Mouse (Mus musculus) midbrain, embryonic 15.5 days (tissue): ENCODE measurements around the gene Ryr1. TPM values are rescaled to one million over a fixed set of nuclear protein-coding genes. Genes with fewer than 3 reads are reported as not detected.
"Not testable (repeated sequence)": the region's sequence is repeated elsewhere in the genome, so short reads cannot be mapped to it uniquely, and the experiment has no call there.

Experiments
- ATAC-seq: fragments of 200-750 bp; cut with Nextera tagmentation; replicated peaks from 2 replicates; pipeline ENCODE4 v1.8.0; 2017; ENCODE audit warnings: moderate TSS enrichment
- H3K27ac ChIP-seq: fragments of 300-500 bp; sonication (generic); 2 replicates; pipeline ENCODE4 v1.5.1; 2015; ENCODE audit warnings: mild to moderate bottlenecking, inconsistent platforms
- H3K27me3 ChIP-seq: fragments of 300-500 bp; sonication (generic); replicated peaks from 2 replicates; pipeline ENCODE4 v1.6.1; 2015; ENCODE audit warnings: inconsistent platforms
- H3K36me3 ChIP-seq: fragments of 300-500 bp; sonication (generic); replicated peaks from 2 replicates; pipeline ENCODE4 v1.6.1; 2015; ENCODE audit warnings: inconsistent platforms
- H3K4me1 ChIP-seq: fragments of 300-500 bp; sonication (generic); 2 replicates; pipeline ENCODE4 v1.6.1; 2015; ENCODE audit warnings: inconsistent platforms
- H3K4me2 ChIP-seq: fragments of 300-500 bp; sonication (generic); 2 replicates; pipeline ENCODE4 v1.6.1; 2015; ENCODE audit warnings: inconsistent platforms, mild to moderate bottlenecking, moderate library complexity
- H3K4me3 ChIP-seq: fragments of 300-500 bp; sonication (generic); 2 replicates; pipeline ENCODE4 v1.5.1; 2015; ENCODE audit warnings: mild to moderate bottlenecking, inconsistent platforms
- H3K9ac ChIP-seq: fragments of 300-500 bp; sonication (generic); 2 replicates; pipeline ENCODE4 v1.6.1; 2015; ENCODE audit warnings: mild to moderate bottlenecking, inconsistent platforms
- H3K9me3 ChIP-seq: fragments of 300-500 bp; sonication (generic); 2 replicates; pipeline ENCODE4 v1.6.1; 2016; ENCODE audit warnings: inconsistent platforms
- WGBS: fragments of 180-500 bp; shearing (Covaris S2); methylation state at CpG from one replicate; pipeline ENCODE4 v1.1.7; 2015; ENCODE audit warnings: mixed read lengths; 5-methylcytosine and 5-hydroxymethylcytosine counted together
- polyA plus RNA-seq: library from polyadenylated mRNA; unstranded; fragments of >200 nt; fragmentation: Nextera tagmentation; extraction: Ambion mirVana; gene quantifications from 2 replicates; pipeline ENCODE4 v1.2.1, GENCODE M21; 2015

Gene Ryr1
- polyA plus RNA-seq, 1 experiment from 2014 or later = 12.4 TPM

GRCm38 (mm10) chr7:29162294-29162693, 37.3 kb upstream of the Ryr1 start:
- H3K36me3 ChIP-seq = no peaks in the 10 kb centered on the region; the same call in 1 of the 2 replicates
- no peaks in the 10 kb centered on the region; the same call in 1 of the 2 replicates for H3K4me1 ChIP-seq
- H3K9me3 ChIP-seq = no peaks in the 10 kb centered on the region
- WGBS = 86% methylated on average over 5 of the region's 5 CpGs
- H3K4me3 ChIP-seq = no peak overlapping the region
- no peak overlapping the region for H3K27ac ChIP-seq
- no peak overlapping the region for H3K9ac ChIP-seq
- no peak overlapping the region for H3K4me2 ChIP-seq
- ATAC-seq = no peak
- H3K27me3 ChIP-seq = 0 out of 2 replicates have a peak, but pooled peaks cover 9% of the 10 kb centered on the region

- Histone ChIP-seq H3K4me3 (no peak overlapping the region), H3K27me3 (0 out of 2 replicates have a peak, but pooled peaks cover 9% of the 10 kb centered on the region), H3K9me3 (no peaks in the 10 kb centered on the region), H3K4me2 (no peak overlapping the region), H3K36me3 (no peaks in the 10 kb centered on the region; the same call in 1 of the 2 replicates), H3K9ac (no peak overlapping the region), H3K4me1 (peaks cover 11% of the 10 kb centered on the region), H3K27ac (no peak overlapping the region)
- ATAC-seq = no peak
- WGBS = under 1% methylated on average over 5 of the region's 5 CpGs
These were observed 33.3 kb upstream of the Ryr1 start for GRCm38 (mm10) chr7:29158264-29158663.

- WGBS = 2% methylated on average over 66 of the region's 68 CpGs
- Histone ChIP-seq H3K27ac (peak within 1 kb of the TSS; percentile 86), H3K4me2 (peak within 1 kb of the TSS; percentile 80), H3K27me3 (0 out of 2 replicates have a peak, but pooled peaks cover 9% of the 10 kb centered on the region), H3K4me1 (peaks cover 11% of the 10 kb centered on the region), H3K9ac (peak within 1 kb of the TSS; percentile 73), H3K36me3 (no peaks in the 10 kb centered on the region), H3K9me3 (no peaks in the 10 kb centered on the region), H3K4me3 (peak within 1 kb of the TSS; percentile 89)
- ATAC-seq = peak; percentile 87
These were observed 31.1 kb upstream of the Ryr1 start, which contains the start of gene Fam98c for GRCm38 (mm10) chr7:29155838-29156782. Gene Fam98c (minus strand): TSS chr7:29156234.

- Histone ChIP-seq H3K36me3 (no peaks in the 10 kb centered on the region), H3K9ac (peak overlapping the region; percentile 73), H3K27ac (peak overlapping the region; percentile 86), H3K4me2 (peak overlapping the region; percentile 80), H3K9me3 (no peaks in the 10 kb centered on the region), H3K27me3 (0 out of 2 replicates have a peak, but pooled peaks cover 9% of the 10 kb centered on the region), H3K4me3 (peak overlapping the region; percentile 89), H3K4me1 (peaks cover 11% of the 10 kb centered on the region)
- peak; percentile 93 for ATAC-seq
- WGBS = 6% methylated on average over 37 of the region's 37 CpGs
These were observed 30.3 kb upstream of the Ryr1 start for GRCm38 (mm10) chr7:29155196-29155837.

GRCm38 (mm10) chr7:29154018-29154720, 29.2 kb upstream of the Ryr1 start:
- 96% methylated on average over 14 of the region's 14 CpGs for WGBS
- H3K27ac ChIP-seq = no peak overlapping the region
- no peak overlapping the region for H3K9ac ChIP-seq
- no peaks in the 10 kb centered on the region for H3K9me3 ChIP-seq
- ATAC-seq = no peak
- no peaks in the 10 kb centered on the region for H3K36me3 ChIP-seq
- no peak overlapping the region for H3K4me3 ChIP-seq
- no peak overlapping the region for H3K4me2 ChIP-seq
- H3K4me1 ChIP-seq = peaks cover 11% of the 10 kb centered on the region
- H3K27me3 ChIP-seq = 0 out of 2 replicates have a peak, but pooled peaks cover 8% of the 10 kb centered on the region

GRCm38 (mm10) chr7:29151486-29151885, 26.5 kb upstream of the Ryr1 start:
- Histone ChIP-seq H3K36me3 (no peaks in the 10 kb centered on the region), H3K4me2 (no peak overlapping the region), H3K27me3 (no peaks in the 10 kb centered on the region), H3K4me1 (peaks cover 9% of the 10 kb centered on the region), H3K9me3 (no peaks in the 10 kb centered on the region), H3K4me3 (no peak overlapping the region), H3K9ac (no peak overlapping the region), H3K27ac (no peak overlapping the region)
- WGBS = 65% methylated on average over 10 of the region's 10 CpGs
- no peak for ATAC-seq

GRCm38 (mm10) chr7:29148771-29149170, 23.8 kb upstream of the Ryr1 start:
- Histone ChIP-seq H3K4me3 (no peak overlapping the region), H3K27ac (no peak overlapping the region), H3K36me3 (no peaks in the 10 kb centered on the region), H3K4me1 (no peaks in the 10 kb centered on the region), H3K4me2 (no peak overlapping the region), H3K9ac (no peak overlapping the region), H3K27me3 (no peaks in the 10 kb centered on the region), H3K9me3 (no peaks in the 10 kb centered on the region)
- WGBS = 90% methylated on average over 15 of the region's 15 CpGs
- ATAC-seq = no peak

- Histone ChIP-seq H3K9me3 (no peaks in the 10 kb centered on the region), H3K27ac (no peak overlapping the region), H3K36me3 (no peaks in the 10 kb centered on the region), H3K9ac (no peak overlapping the region), H3K4me3 (no peak overlapping the region), H3K4me1 (no peaks in the 10 kb centered on the region), H3K27me3 (no peaks in the 10 kb centered on the region), H3K4me2 (no peak overlapping the region)
- 89% methylated on average over 7 of the region's 7 CpGs for WGBS
- no peak for ATAC-seq
These were observed 21.8 kb upstream of the Ryr1 start for GRCm38 (mm10) chr7:29146625-29147367.

- no peaks in the 10 kb centered on the region for H3K36me3 ChIP-seq
- no peak overlapping the region for H3K27ac ChIP-seq
- no peaks in the 10 kb centered on the region for H3K9me3 ChIP-seq
- H3K9ac ChIP-seq = no peak overlapping the region
- WGBS = 89% methylated on average over 4 of the region's 4 CpGs
- H3K4me3 ChIP-seq = no peak overlapping the region
- no peak overlapping the region for H3K4me2 ChIP-seq
- no peaks in the 10 kb centered on the region for H3K4me1 ChIP-seq
- no peak for ATAC-seq
- no peaks in the 10 kb centered on the region for H3K27me3 ChIP-seq
These were observed 19.0 kb upstream of the Ryr1 start for GRCm38 (mm10) chr7:29144006-29144405.

- 88% methylated on average over 8 of the region's 8 CpGs for WGBS
- H3K4me2 ChIP-seq = no peak overlapping the region
- no peak overlapping the region for H3K9ac ChIP-seq
- no peak for ATAC-seq
- no peaks in the 10 kb centered on the region for H3K4me1 ChIP-seq
- no peak overlapping the region for H3K27ac ChIP-seq
- H3K27me3 ChIP-seq = no peaks in the 10 kb centered on the region
- H3K9me3 ChIP-seq = no peaks in the 10 kb centered on the region
- no peak overlapping the region for H3K4me3 ChIP-seq
- H3K36me3 ChIP-seq = no peaks in the 10 kb centered on the region
These were observed 16.4 kb upstream of the Ryr1 start for GRCm38 (mm10) chr7:29141416-29141815.

GRCm38 (mm10) chr7:29139237-29139636, 14.3 kb upstream of the Ryr1 start:
- not testable (repeated sequence) for H3K4me1 ChIP-seq, H3K27me3 ChIP-seq, H3K27ac ChIP-seq, ATAC-seq, H3K4me3 ChIP-seq, H3K9ac ChIP-seq, H3K4me2 ChIP-seq, H3K36me3 ChIP-seq, H3K9me3 ChIP-seq
- WGBS = 86% methylated on average over 3 of the region's 4 CpGs
